Mouse (Mus musculus) liver (tissue): ENCODE results near the gene Aspn.
A peak's percentile ranks its signal among the peaks of the same experiment; 100 is the strongest.
"Not testable (repeated sequence)": the region's sequence is repeated elsewhere in the genome, so short reads cannot be mapped to it uniquely, and the experiment has no call there.

Experiments used
- DNase-seq: peaks from one replicate; pipeline ENCODE4 v3.0.0-alpha.2; 2020; ENCODE audit warnings: mixed read lengths

Aspn gene

GRCm38 (mm10) chr13:49584307-49585005 lies 40.2 kb downstream of the Aspn start:
- peak; percentile 5 for DNase-seq

- no peak for DNase-seq
Observed at GRCm38 (mm10) chr13:49586062-49586461, 41.8 kb downstream of the Aspn start.

GRCm38 (mm10) chr13:49602541-49602940 lies 58.3 kb downstream of the Aspn start:
- DNase-seq = not testable (repeated sequence)

- no peak for DNase-seq
Observed at GRCm38 (mm10) chr13:49603603-49604002, 59.4 kb downstream of the Aspn start.

DNA sequence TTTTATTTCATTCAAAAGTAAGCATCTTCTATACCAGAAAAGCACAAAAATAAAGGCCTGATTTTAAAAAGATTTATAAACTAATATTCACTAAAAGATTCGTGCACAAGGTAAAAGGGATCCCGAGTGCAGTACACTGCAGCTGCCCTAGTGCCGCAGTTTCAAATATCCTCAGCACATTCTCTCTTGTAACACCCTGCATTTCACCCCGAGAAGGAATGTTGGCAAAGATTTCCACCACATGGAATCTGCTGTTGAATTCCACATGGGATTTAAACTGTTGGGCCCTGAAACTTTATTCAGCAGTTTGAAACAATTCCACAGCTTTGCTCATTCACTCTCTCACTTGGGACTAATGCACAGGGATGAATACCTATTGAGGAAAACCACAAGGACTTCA lies 63.5 kb downstream of the Aspn start, which contains the start of gene Ogn:
TSS of gene Ogn (plus strand) at position 333 of the 400 bp plus-strand sequence.
- DNase-seq = no peak

DNA sequence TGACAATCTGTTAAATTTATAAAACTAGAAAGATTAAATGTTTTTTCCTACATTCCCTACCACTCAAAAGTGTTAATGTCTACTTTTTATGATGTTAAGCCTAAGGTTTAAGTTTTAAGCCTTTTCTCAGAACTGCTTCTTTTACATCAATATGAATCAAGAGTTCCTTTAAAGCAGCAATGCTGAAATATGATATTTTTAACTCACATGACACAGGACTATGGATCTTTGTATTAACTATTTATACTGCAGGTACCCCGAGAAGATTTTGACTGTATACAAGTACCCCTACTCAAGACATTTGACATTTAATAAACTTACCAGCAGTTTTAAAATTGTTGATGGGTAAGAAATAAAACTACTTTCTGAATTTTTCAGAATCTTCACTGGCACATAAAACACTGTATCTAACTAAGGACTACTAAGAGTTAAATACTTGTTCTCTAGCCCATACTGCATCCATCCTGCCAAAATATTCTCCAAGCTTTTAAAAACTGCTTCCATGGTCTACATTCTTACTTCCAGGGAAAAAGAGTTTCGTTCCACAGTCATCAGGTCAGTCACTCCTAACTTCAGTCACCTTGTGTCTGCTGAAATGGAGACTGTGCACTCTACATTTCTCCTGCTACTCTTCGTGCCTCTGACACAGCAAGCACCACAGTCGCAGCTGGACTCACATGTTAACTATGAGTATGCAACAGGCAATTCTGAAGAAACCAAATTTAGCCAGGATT lies 64.5 kb downstream of the Aspn start:
- DNase-seq = no peak

GRCm38 (mm10) chr13:49617021-49617420 lies 72.8 kb downstream of the Aspn start:
- peak; percentile 19 for DNase-seq
